Mouse (Mus musculus) CH12.LX (cell line): ENCODE results near the gene Troap. TPM values are rescaled to one million over a fixed set of nuclear protein-coding genes. Genes with fewer than 3 reads are reported as not detected.

Source experiments
- DNase-seq: peaks from one replicate; pipeline ENCODE4 v3.0.0-alpha.2; 2013; ENCODE audit errors: extremely low read depth
- H3K27ac ChIP-seq: 2 replicates; pipeline ENCODE4 v1.5.1; 2012; ENCODE audit warnings: low read depth, mild to moderate bottlenecking, control low read depth, moderate library complexity; ENCODE audit not compliant: insufficient read depth
- H3K27me3 ChIP-seq: replicated peaks from 2 replicates; pipeline ENCODE3; 2012; ENCODE audit warnings: inconsistent platforms
- H3K36me3 ChIP-seq, 2 experiments: replicated peaks in 1 of 2; 2 replicates each; pipeline versions ENCODE3 to v1.6.1; 2012; ENCODE audit warnings: inconsistent platforms in 1 of 2, low read length in 1 of 2, mild to moderate bottlenecking in 1 of 2, mixed read lengths in 1 of 2, moderate library complexity in 1 of 2; ENCODE audit not compliant: control insufficient read depth in 1 of 2, insufficient read depth in 1 of 2
- H3K4me1 ChIP-seq, 2 experiments: 2 replicates each; pipeline ENCODE4 v1.6.1; 2012; ENCODE audit warnings: inconsistent platforms in 1 of 2, moderate library complexity in 1 of 2; ENCODE audit not compliant: insufficient read depth in 2 of 2, control insufficient read depth in 1 of 2
- H3K4me2 ChIP-seq: 2 replicates; pipeline ENCODE4 v1.6.1; 2012; ENCODE audit warnings: low read depth, mild to moderate bottlenecking, control low read depth; ENCODE audit not compliant: poor library complexity, insufficient read depth, severe bottlenecking
- H3K4me3 ChIP-seq, 3 experiments: fragments of 150-350 bp in 1 of 3; sonication (generic) in 1 of 3; replicated peaks in 1 of 3; 2 replicates each; pipeline versions ENCODE3 to v1.5.1; 2011 to 2012; ENCODE audit warnings: low read depth in 2 of 3, low read length in 2 of 3, mild to moderate bottlenecking in 2 of 3, moderate library complexity in 2 of 3, control low read depth in 1 of 3, improper control_type of control experiment in 1 of 3, inconsistent platforms in 1 of 3, mixed read lengths in 1 of 3; ENCODE audit not compliant: poor library complexity in 1 of 3
- H3K79me2 ChIP-seq: replicated peaks from 2 replicates; pipeline ENCODE4 v1.6.1; 2012; ENCODE audit warnings: mild to moderate bottlenecking, moderate library complexity; ENCODE audit not compliant: control insufficient read depth, poor library complexity, insufficient read depth, severe bottlenecking; ENCODE audit errors: extremely low read depth
- H3K9ac ChIP-seq: 2 replicates; pipeline ENCODE4 v1.6.1; 2012; ENCODE audit warnings: low read depth, mild to moderate bottlenecking, control low read depth, moderate library complexity; ENCODE audit not compliant: insufficient read depth
- H3K9me3 ChIP-seq: replicated peaks from 2 replicates; pipeline ENCODE3; 2012; ENCODE audit warnings: low read length, inconsistent platforms, mixed read lengths
- BHLHE40 ChIP-seq: IDR thresholded peaks from 2 replicates; pipeline ENCODE4 v1.6.1; 2011; ENCODE audit warnings: mild to moderate bottlenecking, low read depth, low read length, improper control_type of control experiment
- CHD1 ChIP-seq: IDR thresholded peaks from 2 replicates; pipeline ENCODE4 v1.6.1; 2012; ENCODE audit warnings: low read depth, low read length, improper control_type of control experiment, inconsistent platforms
- CHD2 ChIP-seq: IDR thresholded peaks from 2 replicates; pipeline ENCODE4 v1.6.1; 2011; ENCODE audit warnings: low read length, improper control_type of control experiment
- CTCF ChIP-seq, 2 experiments: IDR thresholded peaks in 1 of 2; conservative IDR thresholded peaks in 1 of 2; 2 replicates each; pipeline ENCODE4 v1.5.1; 2011 to 2012; ENCODE audit warnings: low read depth in 2 of 2, low read length in 2 of 2, improper control_type of control experiment in 1 of 2, inconsistent platforms in 1 of 2, mild to moderate bottlenecking in 1 of 2, moderate library complexity in 1 of 2
- E2F4 ChIP-seq: IDR thresholded peaks from 2 replicates; pipeline ENCODE4 v1.6.1; 2011; ENCODE audit warnings: low read depth, low read length, improper control_type of control experiment; ENCODE audit not compliant: insufficient replicate concordance
- ELF1 ChIP-seq: IDR thresholded peaks from 2 replicates; pipeline ENCODE4 v1.6.1; 2014; ENCODE audit warnings: low read depth, mild to moderate bottlenecking, inconsistent platforms, low read length, improper control_type of control experiment
- EP300 ChIP-seq: IDR thresholded peaks from 2 replicates; pipeline ENCODE4 v1.6.1; 2011; ENCODE audit warnings: low read length, improper control_type of control experiment
- ETS1 ChIP-seq: conservative IDR thresholded peaks from 2 replicates; pipeline ENCODE4 v1.6.1; 2012; ENCODE audit warnings: low read depth, mild to moderate bottlenecking, inconsistent platforms, low read length, improper control_type of control experiment, moderate library complexity
- GABPA ChIP-seq: IDR thresholded peaks from 2 replicates; pipeline ENCODE4 v1.6.1; 2012; ENCODE audit warnings: low read depth, low read length, improper control_type of control experiment, inconsistent platforms; ENCODE audit not compliant: insufficient replicate concordance
- HCFC1 ChIP-seq: IDR thresholded peaks from 2 replicates; pipeline ENCODE4 v1.6.1; 2012; ENCODE audit warnings: low read depth, mild to moderate bottlenecking, inconsistent platforms, low read length, improper control_type of control experiment
- IRF4 ChIP-seq: IDR thresholded peaks from 2 replicates; pipeline ENCODE4 v1.6.1; 2014; ENCODE audit warnings: low read depth, mild to moderate bottlenecking, inconsistent platforms, low read length, improper control_type of control experiment
- JUN ChIP-seq: IDR thresholded peaks from 2 replicates; pipeline ENCODE4 v1.6.1; 2011; ENCODE audit warnings: low read depth, mild to moderate bottlenecking, low read length, improper control_type of control experiment, moderate library complexity; ENCODE audit not compliant: insufficient read depth
- JUND ChIP-seq: conservative IDR thresholded peaks from 2 replicates; pipeline ENCODE4 v1.6.1; 2011; ENCODE audit warnings: low read depth, low read length, improper control_type of control experiment
- KAT2A ChIP-seq: IDR thresholded peaks from 2 replicates; pipeline ENCODE4 v1.6.1; 2012; ENCODE audit warnings: low read length, improper control_type of control experiment, inconsistent platforms; ENCODE audit not compliant: insufficient replicate concordance
- MAFK ChIP-seq: IDR thresholded peaks from 2 replicates; pipeline ENCODE4 v1.6.1; 2011; ENCODE audit warnings: low read length, improper control_type of control experiment; ENCODE audit not compliant: insufficient replicate concordance
- MAX ChIP-seq: IDR thresholded peaks from 2 replicates; pipeline ENCODE4 v1.6.1; 2011; ENCODE audit warnings: low read length, improper control_type of control experiment
- MAZ ChIP-seq: IDR thresholded peaks from 2 replicates; pipeline ENCODE4 v1.6.1; 2012; ENCODE audit warnings: low read depth, mild to moderate bottlenecking, inconsistent platforms, low read length, improper control_type of control experiment, moderate library complexity
- MEF2A ChIP-seq: IDR thresholded peaks from 2 replicates; pipeline ENCODE4 v1.6.1; 2014; ENCODE audit warnings: low read depth, mild to moderate bottlenecking, inconsistent platforms, low read length, improper control_type of control experiment, borderline replicate concordance
- MXI1 ChIP-seq: IDR thresholded peaks from 2 replicates; pipeline ENCODE4 v1.6.1; 2011; ENCODE audit warnings: mild to moderate bottlenecking, low read depth, low read length, improper control_type of control experiment
- MYC ChIP-seq: IDR thresholded peaks from 2 replicates; pipeline ENCODE4 v1.6.1; 2011; ENCODE audit warnings: low read depth, mild to moderate bottlenecking, improper control_type of control experiment, low read length
- NELFE ChIP-seq: IDR thresholded peaks from 2 replicates; pipeline ENCODE4 v1.6.1; 2011; ENCODE audit warnings: low read depth, low read length, improper control_type of control experiment
- NRF1 ChIP-seq: IDR thresholded peaks from 2 replicates; pipeline ENCODE4 v1.6.1; 2014; ENCODE audit warnings: low read depth, mild to moderate bottlenecking, inconsistent platforms, low read length, improper control_type of control experiment, moderate library complexity
- PAX5 ChIP-seq: IDR thresholded peaks from 2 replicates; pipeline ENCODE4 v1.6.1; 2012; ENCODE audit warnings: low read length, inconsistent platforms, mixed read lengths
- POLR2A ChIP-seq: IDR thresholded peaks from 2 replicates; pipeline ENCODE4 v1.6.1; 2011; ENCODE audit warnings: low read depth, mild to moderate bottlenecking, improper control_type of control experiment, low read length
- POLR2AphosphoS2 ChIP-seq: IDR thresholded peaks from 2 replicates; pipeline ENCODE4 v1.6.1; 2011; ENCODE audit warnings: low read depth, low read length, improper control_type of control experiment
- RAD21 ChIP-seq: IDR thresholded peaks from 2 replicates; pipeline ENCODE4 v1.6.1; 2011; ENCODE audit warnings: low read depth, mild to moderate bottlenecking, low read length, improper control_type of control experiment, moderate library complexity
- RCOR1 ChIP-seq: conservative IDR thresholded peaks from 2 replicates; pipeline ENCODE4 v1.6.1; 2012; ENCODE audit warnings: low read depth, mild to moderate bottlenecking, inconsistent platforms, low read length, improper control_type of control experiment
- SIN3A ChIP-seq: IDR thresholded peaks from 2 replicates; pipeline ENCODE4 v1.6.1; 2012; ENCODE audit warnings: low read length, improper control_type of control experiment, inconsistent platforms
- SMC3 ChIP-seq: IDR thresholded peaks from 2 replicates; pipeline ENCODE4 v1.6.1; 2011; ENCODE audit warnings: low read depth, low read length, improper control_type of control experiment
- TBP ChIP-seq: conservative IDR thresholded peaks from 2 replicates; pipeline ENCODE4 v1.6.1; 2011; ENCODE audit warnings: low read depth, low read length, improper control_type of control experiment
- TCF12 ChIP-seq: IDR thresholded peaks from 2 replicates; pipeline ENCODE4 v1.6.1; 2014; ENCODE audit warnings: low read depth, mild to moderate bottlenecking, inconsistent platforms, low read length, improper control_type of control experiment
- UBTF ChIP-seq: IDR thresholded peaks from 2 replicates; pipeline ENCODE4 v1.6.1; 2012; ENCODE audit warnings: low read depth, mild to moderate bottlenecking, inconsistent platforms, low read length, improper control_type of control experiment, moderate library complexity
- USF1 ChIP-seq: IDR thresholded peaks from 2 replicates; pipeline ENCODE4 v1.6.1; 2014; ENCODE audit warnings: low read depth, mild to moderate bottlenecking, inconsistent platforms, low read length, improper control_type of control experiment
- USF2 ChIP-seq: conservative IDR thresholded peaks from 2 replicates; pipeline ENCODE4 v1.6.1; 2011; ENCODE audit warnings: low read depth, low read length, improper control_type of control experiment
- ZC3H11A ChIP-seq: IDR thresholded peaks from 2 replicates; pipeline ENCODE4 v1.6.1; 2012; ENCODE audit warnings: low read depth, mild to moderate bottlenecking, inconsistent platforms, low read length, improper control_type of control experiment
- ZKSCAN1 ChIP-seq: IDR thresholded peaks from 2 replicates; pipeline ENCODE4 v1.6.1; 2012; ENCODE audit warnings: low read depth, inconsistent platforms, low read length, improper control_type of control experiment, borderline replicate concordance
- ZMIZ1 ChIP-seq: IDR thresholded peaks from 2 replicates; pipeline ENCODE4 v1.6.1; 2012; ENCODE audit warnings: low read depth, mild to moderate bottlenecking, inconsistent platforms, low read length, improper control_type of control experiment
- ZNF384 ChIP-seq: IDR thresholded peaks from 2 replicates; pipeline ENCODE4 v1.6.1; 2012; ENCODE audit warnings: low read depth, low read length, improper control_type of control experiment, inconsistent platforms
- dilution Hi-C: fragments of 300-500 bp; cut with MboI; formaldehyde crosslinking; loops from 2 replicates; pipeline ENCODE4 v1.14.3; 2020; ENCODE audit warnings: low sequenced_read_pairs; ENCODE audit not compliant: extremely low pct_unique_long_range_greater_than_20kb, extremely low pct_ligation_motif_present
- in situ Hi-C: fragments of 300-500 bp; cut with MboI; formaldehyde crosslinking; loops from 3 replicates; pipeline ENCODE4 v1.14.3; 2019; ENCODE audit warnings: low sequenced_read_pairs, low pct_ligation_motif_present, low pct_unique_long_range_greater_than_20kb, mixed read lengths
- polyA plus RNA-seq: library from polyadenylated mRNA; unstranded; fragments of >175 nt; gene quantifications from 2 replicates; pipeline ENCODE4 v1.2.1, GENCODE M21; 2012; ENCODE audit warnings: low read depth; ENCODE audit not compliant: insufficient read length
- total RNA-seq, 2 experiments: library from RNA; depleted of rRNA; stranded (reverse); fragments of 300-350 nt in 1 of 2; fragments of >200 nt in 1 of 2; gene quantifications; 2 replicates each; pipeline ENCODE4 v1.2.3; 2012 to 2014

The Troap gene
- total and polyA plus RNA-seq, 3 experiments = 17.8 to 74.2 (median 19.2) TPM

GRCm38 (mm10) chr15:99039996-99040919, 34.1 kb upstream of the Troap start:
- H3K79me2 ChIP-seq = no peaks in the 10 kb centered on the region
- H3K4me2 ChIP-seq = no peak overlapping the region
- H3K9ac ChIP-seq = no peak overlapping the region
- dilution Hi-C loops (no loop called here), in situ Hi-C loops (no loop called here)
- H3K36me3 ChIP-seq = peaks cover 28 to 39% of the 10 kb centered on the region in 2 experiments
- no peak for DNase-seq
- no peak overlapping the region for H3K4me3 ChIP-seq
- H3K27me3 ChIP-seq = no peaks in the 10 kb centered on the region
- no peaks in the 10 kb centered on the region for H3K9me3 ChIP-seq
- H3K4me1 ChIP-seq = peaks cover 8 to 16% of the 10 kb centered on the region in 2 experiments
- H3K27ac ChIP-seq = no peak overlapping the region
- TF ChIP-seq KAT2A (no peak), UBTF (no peak), SIN3A (no peak), JUN (no peak), POLR2A (no peak), MAZ (no peak), MXI1 (0 out of 2 replicates have a peak, but pooled peaks have one; percentile 43), USF1 (no peak), MAX (peak; percentile 48; the same call in 1 of the 2 replicates), MAFK (no peak), HCFC1 (no peak), IRF4 (no peak), ZNF384 (peak; percentile 14; the same call in 1 of the 2 replicates), CTCF (conservative IDR thresholded peaks at IDR 0.05 in 1 of 2, IDR thresholded peaks at IDR 0.05 in 1 of 2; ENCODE audit: low read depth in 2 of 2, low read length in 2 of 2) (peak; percentile 15 to 52; a peak in 3 of 4 replicates), E2F4 (no peak), JUND (no peak), GABPA (no peak), SMC3 (peak; percentile 21; the same call in 1 of the 2 replicates), CHD1 (no peak), NRF1 (no peak), EP300 (no peak), ZKSCAN1 (no peak), ZMIZ1 (no peak), PAX5 (no peak), RCOR1 (no peak), NELFE (no peak), TBP (no peak), MEF2A (no peak), POLR2AphosphoS2 (no peak), CHD2 (no peak), MYC (peak; percentile 59; the same call in 1 of the 2 replicates), ELF1 (no peak), RAD21 (peak; percentile 8), BHLHE40 (peak; percentile 36; the same call in 1 of the 2 replicates), ZC3H11A (no peak), ETS1 (no peak), TCF12 (0 out of 2 replicates have a peak, but pooled peaks have one; percentile 15), USF2 (no peak)
- TF ChIP-seq, all 38 proteins: peak for 9
